Mouse (Mus musculus) hindbrain, embryonic 13.5 days (tissue): ENCODE results near the gene Slc27a3. TPM values are rescaled to one million over a fixed set of nuclear protein-coding genes. Genes with fewer than 3 reads are reported as not detected.

Experiments used
- polyA plus RNA-seq: library from polyadenylated mRNA; unstranded; fragments of >200 nt; fragmentation: Nextera tagmentation; extraction: Ambion mirVana; gene quantifications from 2 replicates; pipeline ENCODE4 v1.2.1, GENCODE M21; 2015

The Slc27a3 gene
- polyA plus RNA-seq, 1 experiment from 2014 or later = 24.9 TPM

Other genes with a start within 250 kb of the Slc27a3 start
- gene Rps27, start 176.3 kb downstream of the Slc27a3 start, polyA plus RNA-seq = 1,053 and 1,153 TPM in 2 replicates
- 28.9 and 29.8 TPM in 2 replicates for gene Rab13, start 176.2 kb downstream of the Slc27a3 start, polyA plus RNA-seq
- 87.8 and 96.1 TPM in 2 replicates for gene Jtb, start 158.3 kb downstream of the Slc27a3 start, polyA plus RNA-seq
- 3.0 TPM in 2 replicates for gene Creb3l4, start 146.4 kb downstream of the Slc27a3 start, polyA plus RNA-seq
- 52.7 and 54.9 TPM in 2 replicates for gene Slc39a1, start 141.8 kb downstream of the Slc27a3 start, polyA plus RNA-seq
- gene Crtc2, start 135.8 kb downstream of the Slc27a3 start, polyA plus RNA-seq = 18.8 and 19.8 TPM in 2 replicates
- gene Dennd4b, start 124.8 kb downstream of the Slc27a3 start, polyA plus RNA-seq = 4.6 and 5.7 TPM in 2 replicates
- gene Gatad2b, start 96.8 kb downstream of the Slc27a3 start, polyA plus RNA-seq = 16.0 and 17.0 TPM in 2 replicates
- 29.9 and 30.1 TPM in 2 replicates for gene Ints3, start 43.7 kb upstream of the Slc27a3 start, polyA plus RNA-seq
- gene Npr1, start 75.9 kb upstream of the Slc27a3 start, polyA plus RNA-seq = 3.5 and 3.7 TPM in 2 replicates
- gene Ilf2, start 86.2 kb upstream of the Slc27a3 start, polyA plus RNA-seq = 303 and 314 TPM in 2 replicates
- gene Snapin, start 101.1 kb upstream of the Slc27a3 start, polyA plus RNA-seq = 90.1 and 95.6 TPM in 2 replicates
- 195 and 197 TPM in 2 replicates for gene Chtop, start 119.6 kb upstream of the Slc27a3 start, polyA plus RNA-seq
- 8.4 and 9.5 TPM in 2 replicates for gene S100a1, start 124.5 kb upstream of the Slc27a3 start, polyA plus RNA-seq
- gene S100a13, start 124.5 kb upstream of the Slc27a3 start, polyA plus RNA-seq = 10.6 and 12.2 TPM in 2 replicates
- not detected in 2 replicates for gene S100a14, start 136.9 kb upstream of the Slc27a3 start, polyA plus RNA-seq
- 33.6 and 37.9 TPM in 2 replicates for gene S100a16, start 147.3 kb upstream of the Slc27a3 start, polyA plus RNA-seq
- 1.3 and 1.8 TPM in 2 replicates for gene S100a3, start 170.6 kb upstream of the Slc27a3 start, polyA plus RNA-seq
- not detected in 2 replicates for gene S100a2, start 200.3 kb upstream of the Slc27a3 start, polyA plus RNA-seq
- gene Gm42674, start 212.0 kb upstream of the Slc27a3 start, polyA plus RNA-seq = not detected in 2 replicates
- 0.75 and 1.5 TPM in 2 replicates for gene S100a4, start 213.8 kb upstream of the Slc27a3 start, polyA plus RNA-seq
- not detected in 2 replicates for gene S100a5, start 218.6 kb upstream of the Slc27a3 start, polyA plus RNA-seq
- 38.4 and 42.3 TPM in 2 replicates for gene S100a6, start 222.9 kb upstream of the Slc27a3 start, polyA plus RNA-seq